Mouse (Mus musculus) forebrain, embryonic 10.5 days (tissue): ENCODE data around the gene Pacs1. TPM values are rescaled to one million over a fixed set of nuclear protein-coding genes. Genes with fewer than 3 reads are reported as not detected.
A peak's percentile ranks its signal among the peaks of the same experiment; 100 is the strongest.

Experiments used
- DNase-seq: peaks from one replicate; pipeline ENCODE4 v3.0.0-alpha.2; 2017; ENCODE audit warnings: low spot score; ENCODE audit errors: extremely low spot score
- H3K27ac ChIP-seq: fragments of 300-500 bp; sonication (generic); 2 replicates; pipeline ENCODE4 v1.5.1; 2016; ENCODE audit warnings: mild to moderate bottlenecking
- H3K27me3 ChIP-seq: fragments of 300-500 bp; sonication (generic); 2 replicates; pipeline ENCODE4 v1.6.1; 2016; ENCODE audit warnings: mild to moderate bottlenecking; ENCODE audit not compliant: poor library complexity, severe bottlenecking
- H3K36me3 ChIP-seq: fragments of 300-500 bp; sonication (generic); replicated peaks from 2 replicates; pipeline ENCODE4 v1.6.1; 2016; ENCODE audit warnings: mild to moderate bottlenecking, moderate library complexity
- H3K4me1 ChIP-seq: fragments of 300-500 bp; sonication (generic); 2 replicates; pipeline ENCODE4 v1.6.1; 2016
- H3K4me3 ChIP-seq: fragments of 300-500 bp; sonication (generic); 2 replicates; pipeline ENCODE4 v1.5.1; 2016; ENCODE audit warnings: mild to moderate bottlenecking, moderate library complexity
- H3K9me3 ChIP-seq: fragments of 300-500 bp; sonication (generic); 2 replicates; pipeline ENCODE4 v1.6.1; 2016; ENCODE audit warnings: mild to moderate bottlenecking, moderate library complexity
- WGBS: fragments of 180-500 bp; shearing (Covaris S2); methylation state at CpG from one replicate; pipeline ENCODE4 v1.1.7; 2016; 5-methylcytosine and 5-hydroxymethylcytosine counted together
- polyA plus RNA-seq: library from polyadenylated mRNA; unstranded; fragments of >200 nt; fragmentation: Nextera tagmentation; extraction: Ambion mirVana; gene quantifications from 2 replicates; pipeline ENCODE4 v1.2.1, GENCODE M21; 2016

Pacs1 gene
- polyA plus RNA-seq, 1 experiment from 2014 or later, result 21.3 TPM

- no peak for DNase-seq
- WGBS, result 94% methylated on average over 8 of the region's 8 CpGs
- Histone ChIP-seq H3K9me3 (no peaks in the 10 kb centered on the region; the same call in 1 of the 2 replicates), H3K27ac (no peak overlapping the region), H3K36me3 (peaks cover 97% of the 10 kb centered on the region), H3K27me3 (no peaks in the 10 kb centered on the region), H3K4me3 (no peak overlapping the region), H3K4me1 (peaks cover 9% of the 10 kb centered on the region)
Measured at GRCm38 (mm10) chr19:5278381-5278780, 5.5 kb upstream of the Pacs1 start.

- H3K4me1 ChIP-seq, result peaks cover 16% of the 10 kb centered on the region
- DNase-seq, result no peak
- no peak overlapping the region for H3K27ac ChIP-seq
- H3K27me3 ChIP-seq, result no peaks in the 10 kb centered on the region
- H3K36me3 ChIP-seq, result peaks cover 84% of the 10 kb centered on the region
- no peak overlapping the region for H3K4me3 ChIP-seq
- 94% methylated on average over 3 of the region's 3 CpGs for WGBS
- H3K9me3 ChIP-seq, result no peaks in the 10 kb centered on the region; the same call in 1 of the 2 replicates
Measured at GRCm38 (mm10) chr19:5277140-5277539, 4.2 kb upstream of the Pacs1 start.

GRCm38 (mm10) chr19:5276531-5276930 lies 3.6 kb upstream of the Pacs1 start:
- WGBS, result 82% methylated on average over 2 of the region's 2 CpGs
- H3K27me3 ChIP-seq, result no peaks in the 10 kb centered on the region
- no peak overlapping the region for H3K4me3 ChIP-seq
- peaks cover 78% of the 10 kb centered on the region for H3K36me3 ChIP-seq
- H3K4me1 ChIP-seq, result peaks cover 22% of the 10 kb centered on the region
- no peak for DNase-seq
- no peaks in the 10 kb centered on the region; the same call in 1 of the 2 replicates for H3K9me3 ChIP-seq
- no peak overlapping the region for H3K27ac ChIP-seq

GRCm38 (mm10) chr19:5275736-5276135 lies 2.8 kb upstream of the Pacs1 start:
- peaks cover 70% of the 10 kb centered on the region for H3K36me3 ChIP-seq
- no peaks in the 10 kb centered on the region for H3K27me3 ChIP-seq
- no peak for DNase-seq
- no peaks in the 10 kb centered on the region; the same call in 1 of the 2 replicates for H3K9me3 ChIP-seq
- H3K4me3 ChIP-seq, result no peak overlapping the region
- WGBS, result 95% methylated on average over 5 of the region's 5 CpGs
- peaks cover 28% of the 10 kb centered on the region for H3K4me1 ChIP-seq
- H3K27ac ChIP-seq, result no peak overlapping the region

GRCm38 (mm10) chr19:5274641-5275040 lies 1.7 kb upstream of the Pacs1 start:
- Histone ChIP-seq H3K27ac (no peak overlapping the region), H3K27me3 (no peaks in the 10 kb centered on the region)
- no peak for DNase-seq

GRCm38 (mm10) chr19:5273916-5274315 lies 997 bp upstream of the Pacs1 start:
- Histone ChIP-seq H3K27ac (peak overlapping the region; percentile 94), H3K36me3 (peaks cover 53% of the 10 kb centered on the region), H3K9me3 (no peaks in the 10 kb centered on the region; the same call in 1 of the 2 replicates), H3K27me3 (no peaks in the 10 kb centered on the region), H3K4me1 (peaks cover 32% of the 10 kb centered on the region), H3K4me3 (peak overlapping the region; percentile 96; the same call in 1 of the 2 replicates)
- 75% methylated on average over 4 of the region's 4 CpGs for WGBS
- no peak for DNase-seq

More at GRCm38 (mm10) chr19:5274641-5275040, 1.7 kb upstream of the Pacs1 start:
- H3K4me3 ChIP-seq, result no peak overlapping the region
- peaks cover 61% of the 10 kb centered on the region for H3K36me3 ChIP-seq
- H3K4me1 ChIP-seq, result peaks cover 32% of the 10 kb centered on the region
- WGBS, result 95% methylated on average over 12 of the region's 13 CpGs
- H3K9me3 ChIP-seq, result no peaks in the 10 kb centered on the region; the same call in 1 of the 2 replicates

- Histone ChIP-seq H3K36me3 (peaks cover 38% of the 10 kb centered on the region), H3K9me3 (no peaks in the 10 kb centered on the region; the same call in 1 of the 2 replicates), H3K27me3 (no peaks in the 10 kb centered on the region), H3K4me3 (peak overlapping the region; percentile 96), H3K4me1 (peaks cover 32% of the 10 kb centered on the region), H3K27ac (peak overlapping the region; percentile 94)
- DNase-seq, result peak; percentile 49
- under 1% methylated on average over 30 of the region's 30 CpGs for WGBS
Measured at GRCm38 (mm10) chr19:5272326-5272795, 558 bp downstream of the Pacs1 start.

- Histone ChIP-seq H3K4me1 (peaks cover 32% of the 10 kb centered on the region), H3K9me3 (no peaks in the 10 kb centered on the region), H3K27ac (no peak overlapping the region), H3K36me3 (peaks cover 31% of the 10 kb centered on the region), H3K4me3 (peak overlapping the region; percentile 96; the same call in 1 of the 2 replicates), H3K27me3 (no peaks in the 10 kb centered on the region)
- WGBS, result 61% methylated on average over 1 of the region's 1 CpGs
- no peak for DNase-seq
Measured at GRCm38 (mm10) chr19:5271430-5271829, 1.5 kb downstream of the Pacs1 start.

- Histone ChIP-seq H3K27ac (no peak overlapping the region), H3K27me3 (no peaks in the 10 kb centered on the region), H3K36me3 (peaks cover 10% of the 10 kb centered on the region), H3K4me1 (peaks cover 32% of the 10 kb centered on the region), H3K9me3 (no peaks in the 10 kb centered on the region), H3K4me3 (no peak overlapping the region)
- no peak for DNase-seq
- WGBS, result 91% methylated on average over 5 of the region's 5 CpGs
Measured at GRCm38 (mm10) chr19:5269392-5269791, 3.5 kb downstream of the Pacs1 start.

- DNase-seq, result no peak
- no peaks in the 10 kb centered on the region for H3K27me3 ChIP-seq
- no peak overlapping the region for H3K27ac ChIP-seq
- no peaks in the 10 kb centered on the region for H3K9me3 ChIP-seq
- peaks cover 28% of the 10 kb centered on the region for H3K4me1 ChIP-seq
- 87% methylated on average over 3 of the region's 3 CpGs for WGBS
- no peak overlapping the region for H3K4me3 ChIP-seq
- peaks cover 5% of the 10 kb centered on the region for H3K36me3 ChIP-seq
Measured at GRCm38 (mm10) chr19:5268875-5269274, 4.0 kb downstream of the Pacs1 start.

GRCm38 (mm10) chr19:5268017-5268416 lies 4.9 kb downstream of the Pacs1 start:
- Histone ChIP-seq H3K36me3 (0 out of 2 replicates have a peak, but pooled peaks cover 2% of the 10 kb centered on the region), H3K27me3 (no peaks in the 10 kb centered on the region), H3K27ac (no peak overlapping the region), H3K9me3 (no peaks in the 10 kb centered on the region), H3K4me3 (no peak overlapping the region), H3K4me1 (peaks cover 21% of the 10 kb centered on the region)
- no peak for DNase-seq

- Histone ChIP-seq H3K36me3 (0 out of 2 replicates have a peak, but pooled peaks cover 2% of the 10 kb centered on the region), H3K4me1 (peaks cover 15% of the 10 kb centered on the region), H3K9me3 (no peaks in the 10 kb centered on the region), H3K27me3 (no peaks in the 10 kb centered on the region), H3K4me3 (no peak overlapping the region), H3K27ac (no peak overlapping the region)
- WGBS, result 95% methylated on average over 5 of the region's 5 CpGs
- DNase-seq, result no peak
Measured at GRCm38 (mm10) chr19:5267015-5267414, 5.9 kb downstream of the Pacs1 start.

- no peak overlapping the region for H3K4me3 ChIP-seq
- no peak for DNase-seq
- 56% methylated on average over 3 of the region's 3 CpGs for WGBS
- H3K4me1 ChIP-seq, result no peaks in the 10 kb centered on the region
- H3K9me3 ChIP-seq, result no peaks in the 10 kb centered on the region
- H3K27ac ChIP-seq, result no peak overlapping the region
- no peaks in the 10 kb centered on the region for H3K27me3 ChIP-seq
- peaks cover 8% of the 10 kb centered on the region; the same call in 1 of the 2 replicates for H3K36me3 ChIP-seq
Measured at GRCm38 (mm10) chr19:5257140-5257539, 15.8 kb downstream of the Pacs1 start.
